Mouse (Mus musculus): ENCODE data around the gene Alox12b.

DNA sequence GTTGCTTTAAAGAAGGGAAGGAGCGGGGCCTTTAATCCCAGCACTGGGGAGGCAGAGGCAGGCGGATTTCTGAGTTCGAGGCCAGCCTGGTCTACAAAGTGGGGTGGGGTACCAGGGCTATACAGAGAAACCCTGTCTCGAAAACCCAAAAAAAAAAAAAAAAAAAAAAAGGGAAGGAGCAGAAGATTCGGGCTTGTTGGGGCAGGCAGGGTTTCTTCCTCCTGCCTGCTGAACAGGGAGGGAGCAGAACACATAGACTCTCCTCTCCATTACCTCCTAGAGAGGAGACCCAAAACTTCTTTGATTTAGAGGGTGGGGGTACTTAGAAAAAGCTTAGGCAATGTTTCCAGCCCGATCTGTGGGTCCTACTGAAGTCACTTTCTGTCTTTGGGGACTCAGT lies 21.4 kb upstream of the Alox12b start:
- TF ChIP-seq CTCF (IDR thresholded peaks at IDR 0.05; ENCODE audit: insufficient read depth, low read depth, low read length) (no peak), POLR2A (IDR thresholded peaks at IDR 0.05; ENCODE audit: insufficient read depth, low read depth, low read length) (no peak)
